Mouse (Mus musculus) stomach, postnatal 0 days (tissue): ENCODE data around the gene Nebl. TPM values are rescaled to one million over a fixed set of nuclear protein-coding genes. Genes with fewer than 3 reads are reported as not detected.

Source experiments
- ATAC-seq: fragments of 200-750 bp; cut with Nextera tagmentation; 2 replicates; pipeline ENCODE4 v1.8.0; 2017; ENCODE audit not compliant: low FRiP score, low TSS enrichment
- DNase-seq: peaks from one replicate; pipeline ENCODE4 v3.0.0-alpha.2; 2016; ENCODE audit warnings: low spot score
- H3K27ac ChIP-seq: fragments of 300-500 bp; sonication (generic); replicated peaks from 2 replicates; pipeline ENCODE4 v1.5.1; 2014; ENCODE audit warnings: mild to moderate bottlenecking, control low read depth
- H3K27me3 ChIP-seq: fragments of 300-500 bp; sonication (generic); 2 replicates; pipeline ENCODE4 v1.6.1; 2014; ENCODE audit warnings: low read length; ENCODE audit not compliant: control insufficient read depth, insufficient read depth
- H3K36me3 ChIP-seq: fragments of 300-500 bp; sonication (generic); 2 replicates; pipeline ENCODE4 v1.6.1; 2014; ENCODE audit warnings: low read length, mixed read lengths; ENCODE audit not compliant: control insufficient read depth, insufficient read depth
- H3K4me1 ChIP-seq: fragments of 300-500 bp; sonication (generic); replicated peaks from 2 replicates; pipeline ENCODE4 v1.6.1; 2014; ENCODE audit warnings: antibody characterized with exemption; ENCODE audit not compliant: control insufficient read depth, insufficient read depth
- H3K4me2 ChIP-seq: fragments of 300-500 bp; sonication (generic); replicated peaks from 2 replicates; pipeline ENCODE4 v1.6.1; 2014; ENCODE audit warnings: low read depth, mild to moderate bottlenecking, control low read depth, moderate library complexity
- H3K4me3 ChIP-seq: fragments of 300-500 bp; sonication (generic); 2 replicates; pipeline ENCODE4 v1.5.1; 2014; ENCODE audit warnings: low read depth, low read length, control low read depth
- H3K9ac ChIP-seq: fragments of 300-500 bp; sonication (generic); 2 replicates; pipeline ENCODE4 v1.6.1; 2014; ENCODE audit warnings: mild to moderate bottlenecking, low read length, control low read depth, mixed read lengths
- H3K9me3 ChIP-seq: fragments of 300-500 bp; sonication (generic); 2 replicates; pipeline ENCODE4 v1.6.1; 2016; ENCODE audit warnings: low read length; ENCODE audit not compliant: control insufficient read depth
- CTCF ChIP-seq: IDR thresholded peaks from 2 replicates; pipeline ENCODE4 v1.5.1; 2016; ENCODE audit warnings: antibody characterized with exemption, low read depth, mild to moderate bottlenecking, moderate library complexity
- EP300 ChIP-seq: optimal IDR thresholded peaks from 2 replicates; pipeline ENCODE3; 2016; ENCODE audit warnings: antibody characterized with exemption
- WGBS: fragments of 180-500 bp; shearing (Covaris S2); extraction: QIAGEN DNeasy Blood & Tissue Kit; methylation state at CpG from one replicate; pipeline ENCODE4 v1.1.7; 2014; 5-methylcytosine and 5-hydroxymethylcytosine counted together
- polyA plus RNA-seq: library from polyadenylated mRNA; unstranded; fragments of >200 nt; fragmentation: Nextera tagmentation; extraction: Ambion mirVana; gene quantifications from 2 replicates; pipeline ENCODE4 v1.2.1, GENCODE M21; 2015

Nebl gene
- polyA plus RNA-seq, 1 experiment from 2014 or later = 7.9 TPM

- TF ChIP-seq EP300 (no peak), CTCF (no peak)
- Histone ChIP-seq H3K9ac (no peak overlapping the region), H3K27ac (no peak overlapping the region), H3K4me3 (no peak overlapping the region), H3K4me1 (no peaks in the 10 kb centered on the region), H3K27me3 (no peaks in the 10 kb centered on the region), H3K4me2 (no peak overlapping the region), H3K36me3 (no peaks in the 10 kb centered on the region), H3K9me3 (no peaks in the 10 kb centered on the region)
- no peak for ATAC-seq
- 71% methylated on average over 10 of the region's 10 CpGs for WGBS
- DNase-seq = no peak
These were observed 81.0 kb downstream of the Nebl start for GRCm38 (mm10) chr2:17650147-17650834.

- H3K27ac ChIP-seq = no peak overlapping the region
- no peaks in the 10 kb centered on the region for H3K27me3 ChIP-seq
- 77% methylated on average over 3 of the region's 3 CpGs for WGBS
- H3K4me3 ChIP-seq = no peak overlapping the region
- H3K4me2 ChIP-seq = no peak overlapping the region
- DNase-seq (no peak), ATAC-seq (no peak)
- no peaks in the 10 kb centered on the region for H3K9me3 ChIP-seq
- TF ChIP-seq CTCF = no peak
- no peak for TF ChIP-seq EP300
- no peaks in the 10 kb centered on the region for H3K36me3 ChIP-seq
- H3K9ac ChIP-seq = no peak overlapping the region
- no peaks in the 10 kb centered on the region for H3K4me1 ChIP-seq
These were observed 81.5 kb downstream of the Nebl start for GRCm38 (mm10) chr2:17649728-17650127.

GRCm38 (mm10) chr2:17644282-17645262, 86.7 kb downstream of the Nebl start:
- Histone ChIP-seq H3K4me3 (no peak overlapping the region), H3K4me1 (no peaks in the 10 kb centered on the region), H3K27ac (no peak overlapping the region), H3K9ac (no peak overlapping the region), H3K36me3 (no peaks in the 10 kb centered on the region), H3K4me2 (no peak overlapping the region), H3K27me3 (no peaks in the 10 kb centered on the region), H3K9me3 (no peaks in the 10 kb centered on the region)
- ATAC-seq (peak; percentile 94), DNase-seq (peak; percentile 62)
- 21% methylated on average over 3 of the region's 3 CpGs for WGBS
- peak; percentile 85 for TF ChIP-seq CTCF
- no peak for TF ChIP-seq EP300

- Histone ChIP-seq H3K9me3 (no peaks in the 10 kb centered on the region), H3K4me2 (no peak overlapping the region), H3K27me3 (no peaks in the 10 kb centered on the region), H3K4me3 (no peak overlapping the region), H3K27ac (no peak overlapping the region), H3K36me3 (no peaks in the 10 kb centered on the region), H3K4me1 (no peaks in the 10 kb centered on the region), H3K9ac (no peak overlapping the region)
- 0 out of 2 replicates have a peak, but pooled peaks have one; percentile 11 for TF ChIP-seq CTCF
- no peak for TF ChIP-seq EP300
- DNase-seq (no peak), ATAC-seq (no peak)
- 60% methylated on average over 7 of the region's 7 CpGs for WGBS
These were observed 87.4 kb downstream of the Nebl start for GRCm38 (mm10) chr2:17643869-17644268.

- H3K4me1 ChIP-seq = no peaks in the 10 kb centered on the region
- H3K9ac ChIP-seq = no peak overlapping the region
- H3K27ac ChIP-seq = no peak overlapping the region
- no peaks in the 10 kb centered on the region for H3K36me3 ChIP-seq
- no peak overlapping the region for H3K4me2 ChIP-seq
- 69% methylated on average over 7 of the region's 7 CpGs for WGBS
- no peak for DNase-seq
- no peak for ATAC-seq
- H3K4me3 ChIP-seq = no peak overlapping the region
- no peaks in the 10 kb centered on the region for H3K27me3 ChIP-seq
- TF ChIP-seq CTCF (no peak), EP300 (no peak)
- H3K9me3 ChIP-seq = no peaks in the 10 kb centered on the region
These were observed 88.5 kb downstream of the Nebl start for GRCm38 (mm10) chr2:17642770-17643169.

- ATAC-seq (no peak), DNase-seq (no peak)
- TF ChIP-seq EP300 (no peak), CTCF (no peak)
- Histone ChIP-seq H3K4me1 (no peaks in the 10 kb centered on the region), H3K27ac (no peak overlapping the region), H3K9ac (no peak overlapping the region), H3K4me3 (no peak overlapping the region), H3K4me2 (no peak overlapping the region), H3K9me3 (no peaks in the 10 kb centered on the region), H3K36me3 (no peaks in the 10 kb centered on the region), H3K27me3 (no peaks in the 10 kb centered on the region)
- 93% methylated on average over 4 of the region's 4 CpGs for WGBS
These were observed 90.4 kb downstream of the Nebl start for GRCm38 (mm10) chr2:17640861-17641260.
